Mouse (Mus musculus): ENCODE measurements around the gene Unc119b. TPM values are rescaled to one million over a fixed set of nuclear protein-coding genes. Genes with fewer than 3 reads are reported as not detected.
"Not testable (repeated sequence)": the region's sequence is repeated elsewhere in the genome, so short reads cannot be mapped to it uniquely, and the experiment has no call there.

Unc119b gene
- polyA plus RNA-seq, 2 experiments from 2014 or later: 18.3 to 19.0 TPM

- no peak for ATAC-seq
Measured at GRCm38 (mm10) chr5:115083492-115083891, 51.3 kb downstream of the Unc119b start.

DNA sequence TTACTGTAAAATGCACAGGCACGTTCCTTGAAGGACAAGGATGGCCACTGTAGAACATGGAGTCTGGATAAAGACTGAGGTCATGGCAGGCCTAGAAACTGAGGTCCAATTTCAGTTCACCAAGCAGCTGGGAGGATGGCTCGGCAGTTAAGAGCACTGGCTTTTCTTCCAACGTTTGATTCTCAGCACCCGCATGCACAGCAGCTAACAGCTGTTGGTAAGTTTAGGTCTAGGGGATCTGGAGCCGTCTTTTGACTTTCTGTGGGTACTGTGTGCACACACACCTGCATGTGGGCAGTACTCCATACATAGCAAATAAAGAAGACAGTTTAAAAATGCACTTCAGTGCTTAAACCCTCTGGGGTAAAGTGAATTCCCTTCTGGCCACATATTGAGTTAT, 53.1 kb downstream of the Unc119b start:
- ATAC-seq: no peak

GRCm38 (mm10) chr5:115076144-115076901, 58.5 kb downstream of the Unc119b start:
- ATAC-seq: peak; percentile 59

DNA sequence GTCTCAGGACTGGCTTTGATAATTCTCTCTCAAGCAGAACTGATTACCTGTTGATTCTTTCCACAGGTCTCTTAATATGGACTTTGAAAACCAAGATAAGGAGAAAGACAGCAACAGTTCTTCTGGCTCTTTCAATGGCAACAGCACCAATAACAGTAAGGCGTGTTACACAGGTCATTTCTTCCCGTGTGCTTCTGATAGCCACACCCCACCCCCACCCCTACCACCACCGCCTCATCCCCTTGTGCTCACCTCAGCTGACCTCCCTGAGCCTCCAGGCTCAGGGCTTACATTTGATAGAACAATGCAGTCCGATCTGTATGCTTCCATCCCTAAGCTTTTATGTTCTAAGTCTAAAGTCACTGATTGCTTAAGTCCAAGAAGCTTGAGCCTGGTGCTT, 60.0 kb downstream of the Unc119b start:
- no peak for ATAC-seq

DNA sequence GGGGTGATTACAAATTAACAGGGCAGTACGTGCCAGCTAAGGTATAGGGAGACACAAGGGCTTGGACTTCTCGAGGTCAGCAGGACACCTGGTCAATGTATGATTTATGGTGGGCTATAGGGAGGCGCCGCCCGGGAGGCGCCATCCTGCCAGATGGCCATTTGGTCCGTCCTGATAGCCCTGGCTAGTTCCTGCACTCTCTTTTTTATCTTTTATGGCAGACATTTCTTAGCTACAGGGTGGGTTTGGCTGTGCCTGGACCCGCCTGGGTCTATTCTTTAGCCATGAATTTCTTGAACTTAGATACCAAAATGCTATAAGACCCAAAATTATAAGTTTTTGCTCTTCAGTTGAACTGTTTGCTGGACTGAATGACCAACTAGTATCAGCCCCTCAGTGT, 61.5 kb downstream of the Unc119b start:
- ATAC-seq: not testable (repeated sequence)

Other genes with a start within 250 kb of the Unc119b start
- gene Oasl2, start 238.0 kb downstream of the Unc119b start, polyA plus RNA-seq (2017; shearing (Covaris generic)): 10 to 100 TPM in 1 of 2 experiments, 1 to 10 TPM in 1; 6.8 to 14.9 TPM
- gene Oasl1, start 211.7 kb downstream of the Unc119b start, polyA plus RNA-seq (2017; shearing (Covaris generic)): 1 to 10 TPM; 1.7 to 4.1 TPM
- gene 2210016L21Rik, start 192.8 kb downstream of the Unc119b start, polyA plus RNA-seq (2017; shearing (Covaris generic)): 10 to 100 TPM; 38.4 to 39.0 TPM
- under 1 TPM in 1 of 2 experiments, not detected in 1; 0.13 TPM for gene Hnf1a, start 163.9 kb downstream of the Unc119b start, polyA plus RNA-seq (2017; shearing (Covaris generic))
- gene Sppl3, start 123.8 kb downstream of the Unc119b start, polyA plus RNA-seq (2017; shearing (Covaris generic)): 10 to 100 TPM; 12.2 to 13.3 TPM
- gene Gm10401, start 36.7 kb downstream of the Unc119b start, polyA plus RNA-seq (2017; shearing (Covaris generic)): 10 to 100 TPM; 11.7 to 19.1 TPM
- 10 to 100 TPM; 14.7 to 24.1 TPM for gene Acads, start 15.6 kb downstream of the Unc119b start, polyA plus RNA-seq (2017; shearing (Covaris generic))
- gene Mlec, start 23.2 kb upstream of the Unc119b start, polyA plus RNA-seq (2017; shearing (Covaris generic)): 10 to 100 TPM; 26.8 to 37.1 TPM
- gene Cabp1, start 59.4 kb upstream of the Unc119b start, polyA plus RNA-seq (2017; shearing (Covaris generic)): under 1 TPM in 1 of 2 experiments, not detected in 1; 0.54 TPM
- 100 to 1,000 TPM; 122 to 135 TPM for gene Pop5, start 100.9 kb upstream of the Unc119b start, polyA plus RNA-seq (2017; shearing (Covaris generic))
- gene Rnf10, start 137.9 kb upstream of the Unc119b start, polyA plus RNA-seq (2017; shearing (Covaris generic)): 10 to 100 TPM; 30.8 to 33.1 TPM
- gene Coq5, start 144.7 kb upstream of the Unc119b start, polyA plus RNA-seq (2017; shearing (Covaris generic)): 10 to 100 TPM; 27.2 to 34.4 TPM
- 100 to 1,000 TPM; 459 to 496 TPM for gene Dynll1, start 166.0 kb upstream of the Unc119b start, polyA plus RNA-seq (2017; shearing (Covaris generic))
- 10 to 100 TPM; 17.9 to 23.8 TPM for gene Srsf9, start 192.2 kb upstream of the Unc119b start, polyA plus RNA-seq (2017; shearing (Covaris generic))
- gene Gatc, start 206.2 kb upstream of the Unc119b start, polyA plus RNA-seq (2017; shearing (Covaris generic)): 10 to 100 TPM; 11.3 to 12.0 TPM
- gene Triap1, start 206.2 kb upstream of the Unc119b start, polyA plus RNA-seq (2017; shearing (Covaris generic)): 10 to 100 TPM; 42.3 to 45.6 TPM
- gene Cox6a1, start 214.0 kb upstream of the Unc119b start, polyA plus RNA-seq (2017; shearing (Covaris generic)): 100 to 1,000 TPM; 589 to 624 TPM

All from activated CD4-positive, CD25-positive, alpha-beta regulatory T cell, adult 4 months (primary cell).